Mouse (Mus musculus) brain, embryonic 14.5 days (tissue): Measurements from ENCODE around the gene Atrip.

Experiments
- CTCF ChIP-seq: fragments of 200-500 bp; IDR thresholded peaks from 2 replicates; pipeline ENCODE4 v1.5.1; 2012; ENCODE audit warnings: inconsistent platforms, mild to moderate bottlenecking, moderate library complexity, borderline replicate concordance; ENCODE audit not compliant: insufficient read depth, insufficient read length; ENCODE audit errors: extremely low read depth
- POLR2A ChIP-seq: fragments of 200-500 bp; IDR thresholded peaks from 2 replicates; pipeline ENCODE4 v1.6.1; 2012; ENCODE audit warnings: mild to moderate bottlenecking, inconsistent platforms, borderline replicate concordance; ENCODE audit not compliant: poor library complexity, insufficient read depth, insufficient read length, severe bottlenecking; ENCODE audit errors: extremely low read depth

DNA sequence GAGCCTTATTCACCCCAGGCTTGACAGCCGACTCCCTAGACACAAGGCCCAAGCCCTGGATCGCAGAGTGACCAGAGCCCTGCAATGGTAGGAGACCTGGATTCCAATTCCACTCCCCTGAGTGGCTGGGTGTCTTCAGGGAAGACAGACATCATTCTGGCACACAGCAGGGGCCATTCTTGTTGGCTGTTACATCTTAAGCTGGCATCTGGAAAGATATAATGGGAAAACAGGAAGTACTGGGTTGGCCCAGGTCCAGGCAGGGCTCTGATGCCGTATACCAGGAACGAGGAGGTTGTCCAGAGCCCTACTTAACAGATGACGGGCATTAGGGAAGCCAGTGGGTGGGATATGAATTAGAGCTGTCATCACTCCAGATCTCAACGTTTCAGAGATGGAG, 49.3 kb upstream of the Atrip start:
- TF ChIP-seq POLR2A (no peak), CTCF (no peak)
